Mouse (Mus musculus) neural tube, embryonic 14.5 days (tissue): ENCODE results near the gene Ppfibp1. TPM values are rescaled to one million over a fixed set of nuclear protein-coding genes. Genes with fewer than 3 reads are reported as not detected.

Source experiments
- ATAC-seq: fragments of 200-750 bp; cut with Nextera tagmentation; 2 replicates; pipeline ENCODE4 v1.8.0; 2017; ENCODE audit warnings: low read depth, mild to moderate bottlenecking, moderate TSS enrichment, moderate library complexity
- H3K27ac ChIP-seq: fragments of 300-500 bp; sonication (generic); 2 replicates; pipeline ENCODE4 v1.5.1; 2014; ENCODE audit warnings: low read depth, mild to moderate bottlenecking, control low read depth, low read length, moderate library complexity, mixed read lengths
- H3K27me3 ChIP-seq: fragments of 300-500 bp; sonication (generic); 2 replicates; pipeline ENCODE4 v1.6.1; 2014; ENCODE audit warnings: low read length; ENCODE audit not compliant: control insufficient read depth, insufficient read depth
- H3K36me3 ChIP-seq: fragments of 300-500 bp; sonication (generic); 2 replicates; pipeline ENCODE4 v1.6.1; 2014; ENCODE audit warnings: low read length, mixed read lengths; ENCODE audit not compliant: control insufficient read depth, insufficient read depth
- H3K4me1 ChIP-seq: fragments of 300-500 bp; sonication (generic); 2 replicates; pipeline ENCODE4 v1.6.1; 2014; ENCODE audit warnings: low read length; ENCODE audit not compliant: control insufficient read depth, insufficient read depth
- H3K4me2 ChIP-seq: fragments of 300-500 bp; sonication (generic); 2 replicates; pipeline ENCODE4 v1.6.1; 2014; ENCODE audit warnings: mild to moderate bottlenecking, low read depth, low read length, control low read depth
- H3K4me3 ChIP-seq: fragments of 300-500 bp; sonication (generic); 2 replicates; pipeline ENCODE4 v1.5.1; 2014; ENCODE audit warnings: low read depth, low read length, control low read depth, mixed read lengths
- H3K9ac ChIP-seq: fragments of 300-500 bp; sonication (generic); replicated peaks from 2 replicates; pipeline ENCODE4 v1.6.1; 2014; ENCODE audit warnings: low read depth, mild to moderate bottlenecking, control low read depth, low read length, mixed read lengths
- H3K9me3 ChIP-seq: fragments of 300-500 bp; sonication (generic); 2 replicates; pipeline ENCODE4 v1.6.1; 2016; ENCODE audit warnings: low read length; ENCODE audit not compliant: control insufficient read depth
- WGBS: fragments of 180-500 bp; shearing (Covaris S2); extraction: QIAGEN DNeasy Blood & Tissue Kit; methylation state at CpG from one replicate; pipeline ENCODE4 v1.1.7; 2014; 5-methylcytosine and 5-hydroxymethylcytosine counted together
- polyA plus RNA-seq: library from polyadenylated mRNA; unstranded; fragments of >200 nt; fragmentation: Nextera tagmentation; extraction: Ambion mirVana; gene quantifications from 2 replicates; pipeline ENCODE4 v1.2.1, GENCODE M21; 2014

Ppfibp1 gene
- polyA plus RNA-seq, 1 experiment from 2014 or later, result 8.5 TPM

- Histone ChIP-seq H3K4me2 (no peak within 1 kb of the TSS), H3K9ac (no peak within 1 kb of the TSS), H3K36me3 (no peaks in the 10 kb centered on the region), H3K27me3 (no peaks in the 10 kb centered on the region), H3K27ac (no peak within 1 kb of the TSS), H3K4me3 (no peak within 1 kb of the TSS), H3K9me3 (no peaks in the 10 kb centered on the region), H3K4me1 (no peaks in the 10 kb centered on the region)
- no peak for ATAC-seq
- WGBS, result 23% methylated on average over 13 of the region's 13 CpGs
Measured at GRCm38 (mm10) chr6:147032303-147032925, 144.1 kb downstream of the Ppfibp1 start, which contains the start of gene Rep15. Gene Rep15, plus strand, starts transcription at chr6:147032584.

DNA sequence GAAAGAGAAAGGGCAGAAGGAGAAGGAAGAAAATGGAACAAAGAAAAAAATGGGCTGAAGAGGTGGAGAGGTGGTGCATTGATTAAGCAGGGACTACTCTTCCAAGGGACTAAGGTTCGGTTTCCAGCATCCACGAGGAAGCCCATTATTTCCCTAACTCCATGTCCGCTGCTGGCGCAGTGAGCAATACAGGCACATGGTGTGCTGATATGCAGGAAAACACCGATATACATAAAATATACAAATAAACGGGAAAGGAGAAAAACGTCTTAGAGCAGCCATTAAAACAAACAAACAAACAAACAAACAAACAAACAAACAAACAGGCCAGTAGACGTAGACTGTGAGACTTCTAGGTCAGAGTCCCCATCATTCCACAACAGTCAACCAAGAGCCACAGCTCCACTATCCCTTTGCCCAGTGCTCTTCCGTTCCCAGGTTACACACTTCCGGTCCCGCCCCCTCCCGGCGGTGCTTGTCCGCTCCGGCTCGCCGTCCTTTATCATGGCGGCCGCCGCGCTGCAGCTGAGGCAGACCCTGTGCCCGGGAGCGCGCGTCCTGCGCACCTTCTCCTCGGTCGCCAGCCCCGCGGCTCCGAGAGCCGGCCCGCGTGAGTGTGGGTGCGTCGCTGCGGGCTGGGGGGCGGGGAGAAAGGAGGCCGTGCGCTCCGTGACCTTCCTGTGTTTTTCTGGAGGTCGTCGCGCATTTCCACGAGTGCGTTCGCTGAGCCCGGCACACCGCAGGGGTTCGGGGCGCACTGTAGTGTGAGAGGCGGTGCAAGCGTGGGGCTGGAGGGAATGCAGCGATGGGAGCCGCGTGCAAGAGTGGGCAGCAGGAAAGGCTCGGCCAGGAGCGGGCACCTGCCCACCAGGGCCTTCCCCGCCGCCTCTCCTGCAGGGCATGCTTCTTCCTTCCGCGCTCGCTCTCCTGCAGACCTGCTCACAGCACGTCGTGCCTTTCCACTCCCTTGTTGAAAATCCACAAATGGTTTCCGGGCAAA lies 154.3 kb downstream of the Ppfibp1 start, which contains the start of gene Mrps35:
Mrps35 (plus strand) TSS at position 474 of the 1,000 bp plus-strand sequence.
- peak within 1 kb of the TSS; percentile 72 for H3K4me2 ChIP-seq
- peak within 1 kb of the TSS; percentile 89 for H3K9ac ChIP-seq
- WGBS, result 3% methylated on average over 66 of the region's 66 CpGs
- H3K4me3 ChIP-seq, result peak within 1 kb of the TSS; percentile 53
- no peaks in the 10 kb centered on the region for H3K9me3 ChIP-seq
- H3K36me3 ChIP-seq, result peaks cover 6% of the 10 kb centered on the region; the same call in 1 of the 2 replicates
- peaks cover 7% of the 10 kb centered on the region for H3K4me1 ChIP-seq
- no peaks in the 10 kb centered on the region for H3K27me3 ChIP-seq
- H3K27ac ChIP-seq, result peak within 1 kb of the TSS; percentile 88
- ATAC-seq, result peak; percentile 100

- Histone ChIP-seq H3K27me3 (no peaks in the 10 kb centered on the region), H3K27ac (no peak overlapping the region), H3K4me3 (peak overlapping the region; percentile 53), H3K9me3 (no peaks in the 10 kb centered on the region), H3K36me3 (peaks cover 13% of the 10 kb centered on the region; the same call in 1 of the 2 replicates), H3K9ac (peak overlapping the region; percentile 89; the same call in 1 of the 2 replicates), H3K4me1 (peaks cover 7% of the 10 kb centered on the region), H3K4me2 (peak overlapping the region; percentile 72)
- ATAC-seq, result no peak
- 56% methylated on average over 7 of the region's 7 CpGs for WGBS
Measured at GRCm38 (mm10) chr6:147043633-147044032, 155.3 kb downstream of the Ppfibp1 start.

- WGBS, result 98% methylated on average over 13 of the region's 13 CpGs
- Histone ChIP-seq H3K27ac (no peak overlapping the region), H3K4me3 (no peak overlapping the region), H3K4me2 (no peak overlapping the region), H3K4me1 (no peaks in the 10 kb centered on the region), H3K36me3 (peaks cover 39% of the 10 kb centered on the region), H3K9ac (no peak overlapping the region), H3K9me3 (no peaks in the 10 kb centered on the region), H3K27me3 (no peaks in the 10 kb centered on the region)
- no peak for ATAC-seq
Measured at GRCm38 (mm10) chr6:147049239-147049805, 161.0 kb downstream of the Ppfibp1 start.

DNA sequence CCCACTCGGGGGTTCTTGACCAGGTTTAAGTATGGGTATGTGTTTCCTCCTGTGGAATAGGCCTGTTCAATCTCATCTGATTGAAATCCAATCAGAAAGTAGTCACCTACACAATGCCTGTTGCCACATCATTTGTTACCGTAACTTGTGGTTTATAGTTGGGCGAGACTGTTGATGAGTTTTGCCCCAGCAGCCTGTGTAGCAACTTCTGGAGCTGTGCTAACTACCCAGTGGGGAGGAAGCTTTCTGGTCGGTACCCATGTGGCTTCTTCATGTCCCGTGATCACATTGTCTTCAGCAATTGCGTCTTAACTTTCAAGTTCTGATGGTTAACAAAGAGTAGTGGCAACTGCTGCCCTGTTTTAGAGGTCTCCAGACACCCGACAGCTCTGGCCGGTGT lies 163.4 kb downstream of the Ppfibp1 start:
- Histone ChIP-seq H3K4me1 (no peaks in the 10 kb centered on the region), H3K27me3 (no peaks in the 10 kb centered on the region), H3K27ac (no peak overlapping the region), H3K4me3 (no peak overlapping the region), H3K9ac (no peak overlapping the region), H3K36me3 (peaks cover 33% of the 10 kb centered on the region), H3K9me3 (no peaks in the 10 kb centered on the region), H3K4me2 (no peak overlapping the region)
- 97% methylated on average over 8 of the region's 8 CpGs for WGBS
- no peak for ATAC-seq

DNA sequence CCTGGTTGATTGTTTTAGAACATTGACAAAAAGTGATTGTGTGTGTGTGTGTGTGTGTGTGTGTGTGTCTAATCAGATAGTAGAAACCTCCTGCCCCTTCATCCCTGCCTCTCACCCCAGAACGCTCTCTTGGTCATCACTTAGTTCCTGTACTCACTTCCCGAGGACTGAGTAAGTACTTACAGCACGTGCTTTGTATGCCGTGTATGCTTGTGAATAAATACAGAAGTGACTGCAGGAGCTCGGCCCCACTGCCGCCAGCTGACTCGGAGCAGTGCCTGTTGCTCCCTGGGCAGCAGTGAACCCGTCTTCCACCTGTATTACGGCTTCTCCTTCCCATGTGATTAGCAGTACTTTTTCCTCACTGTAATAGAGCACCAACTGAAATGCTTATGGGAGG lies 164.2 kb downstream of the Ppfibp1 start:
- ATAC-seq, result no peak
- H3K4me3 ChIP-seq, result no peak overlapping the region
- no peaks in the 10 kb centered on the region for H3K27me3 ChIP-seq
- H3K9me3 ChIP-seq, result no peaks in the 10 kb centered on the region
- peaks cover 33% of the 10 kb centered on the region for H3K36me3 ChIP-seq
- no peak overlapping the region for H3K4me2 ChIP-seq
- 95% methylated on average over 9 of the region's 9 CpGs for WGBS
- no peak overlapping the region for H3K9ac ChIP-seq
- no peak overlapping the region for H3K27ac ChIP-seq
- H3K4me1 ChIP-seq, result no peaks in the 10 kb centered on the region

DNA sequence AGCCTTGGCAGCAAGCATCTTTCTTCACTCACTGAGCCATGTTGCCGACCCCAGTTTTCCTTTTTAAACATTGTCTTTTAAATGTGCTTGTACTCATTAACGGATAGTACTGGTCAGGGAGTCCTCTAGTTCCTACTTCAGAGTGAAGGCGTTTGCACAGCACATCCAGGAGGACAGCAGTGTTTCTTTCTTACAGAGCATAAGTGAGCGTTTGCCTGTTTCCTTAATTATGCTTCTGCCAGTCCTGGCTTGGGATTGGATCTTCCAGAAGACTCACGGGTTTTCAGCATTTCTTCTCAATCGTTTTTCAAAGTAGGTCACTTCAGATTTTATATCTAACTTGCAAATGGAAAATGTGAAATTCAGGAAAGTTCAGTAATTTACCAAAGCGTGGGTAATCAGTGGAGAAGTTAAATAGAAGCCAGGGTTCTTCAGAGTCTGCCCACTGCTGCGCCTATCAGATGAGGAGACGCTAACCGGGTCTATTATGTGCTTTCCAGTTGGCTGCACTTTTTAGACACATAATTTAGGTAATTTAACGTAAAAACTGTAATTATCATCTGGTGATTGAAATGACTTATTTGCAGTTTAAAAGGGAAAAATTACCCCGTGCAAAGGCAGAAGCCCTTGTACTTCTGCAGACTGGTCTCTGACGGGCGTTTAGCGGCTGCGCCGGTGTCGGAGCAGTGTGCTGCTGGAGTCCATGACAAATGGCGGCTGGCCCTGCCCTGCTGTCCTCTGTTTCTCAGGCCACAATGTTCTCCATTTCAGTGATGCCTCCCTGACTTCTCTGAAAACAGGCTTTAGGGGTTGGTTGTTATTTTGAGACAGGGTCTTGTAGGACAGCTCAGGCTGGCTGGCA lies 165.7 kb downstream of the Ppfibp1 start:
- 87% methylated on average over 19 of the region's 19 CpGs for WGBS
- Histone ChIP-seq H3K36me3 (peaks cover 24% of the 10 kb centered on the region), H3K27me3 (no peaks in the 10 kb centered on the region), H3K4me2 (no peak overlapping the region), H3K4me3 (no peak overlapping the region), H3K9ac (no peak overlapping the region), H3K9me3 (no peaks in the 10 kb centered on the region), H3K4me1 (no peaks in the 10 kb centered on the region), H3K27ac (no peak overlapping the region)
- ATAC-seq, result no peak

DNA sequence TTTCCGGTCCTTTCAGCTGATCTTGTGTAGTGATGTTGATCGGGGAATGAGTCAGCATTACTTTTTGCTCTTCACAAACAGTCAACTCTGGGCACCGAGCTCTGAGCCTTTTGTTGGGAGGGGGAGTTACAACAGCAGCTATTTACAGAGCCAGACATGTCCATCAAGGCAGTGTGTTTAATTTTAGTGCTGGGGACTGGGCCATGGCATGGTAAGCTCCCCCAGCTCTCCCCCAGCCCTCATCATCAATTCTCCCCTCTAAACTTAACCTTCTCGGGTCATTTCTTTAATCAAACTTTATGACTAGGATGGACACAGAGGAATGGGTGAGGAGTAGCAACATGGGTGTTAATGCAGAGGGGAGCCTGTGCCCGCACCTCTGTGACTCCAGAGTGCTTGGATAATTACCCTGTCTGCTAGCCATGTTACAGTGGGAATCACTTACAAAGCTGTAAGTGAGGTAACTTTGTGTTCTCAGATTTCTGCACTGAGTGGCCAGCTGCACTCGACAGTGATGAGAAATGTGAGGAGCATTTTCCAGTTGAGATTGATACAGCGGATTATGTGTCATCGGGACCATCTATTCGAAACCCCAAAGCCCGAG lies 167.2 kb downstream of the Ppfibp1 start:
- Histone ChIP-seq H3K27me3 (no peaks in the 10 kb centered on the region), H3K4me1 (no peaks in the 10 kb centered on the region), H3K27ac (no peak overlapping the region), H3K9me3 (no peaks in the 10 kb centered on the region), H3K4me2 (no peak overlapping the region), H3K36me3 (peaks cover 13% of the 10 kb centered on the region), H3K4me3 (no peak overlapping the region), H3K9ac (no peak overlapping the region)
- 92% methylated on average over 10 of the region's 10 CpGs for WGBS
- ATAC-seq, result no peak
